ENCODE assay signal across 9 mouse cellular contexts in the genomic region with DNA sequence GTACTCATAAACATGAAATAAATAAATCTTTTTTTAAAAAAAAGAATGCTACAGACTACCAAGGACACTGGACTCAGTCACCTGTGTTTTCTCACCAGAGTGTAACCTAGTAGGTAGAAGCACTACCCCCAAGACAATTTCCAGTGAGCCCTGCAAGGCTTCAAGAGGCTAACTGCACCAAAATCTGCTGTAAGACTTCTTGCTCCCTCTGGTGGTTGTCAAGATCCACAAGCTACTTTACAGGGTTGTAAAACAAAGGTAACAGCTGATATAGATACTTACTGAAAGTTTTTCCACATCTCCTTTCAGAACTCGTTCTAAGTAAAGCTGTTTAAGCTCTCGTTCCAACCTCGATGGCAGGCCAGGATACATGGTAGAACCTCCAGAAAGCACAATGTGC. TPM values are rescaled to one million over a fixed set of nuclear protein-coding genes. Genes with fewer than 3 reads are reported as not detected.
DNase-seq lines count a peak whose midpoint lies in the region; ATAC-seq and TF ChIP-seq lines count a peak whose summit lies in the region.
"Had no signal": no experiment of that assay in that cellular context is flagged by ENCODE, and none has a peak within 500 bp of the region (broad histone marks: within the 10 kb centered on the region; RNA-seq: fewer than 3 reads in every experiment).

No protein-coding gene starts in this region.

- H3K36me3 ChIP-seq in kidney, adult 2 months (ENCODE audit: control insufficient read depth, insufficient read depth, low read length): peaks cover 5% of the 10 kb centered on the region; the same call in 1 of the 2 replicates

- no peak overlapping the region for H3K4me3 ChIP-seq in kidney, adult 2 months (ENCODE audit: insufficient read depth, low read depth, low read length)
- H3K4me3 ChIP-seq: limb, embryonic 12.5 days had no signal

- peak; percentile 38 for TF ChIP-seq CTCF in kidney, adult 2 months (conservative IDR thresholded peaks at IDR 0.05; ENCODE audit: insufficient read depth, insufficient read length, low read depth, low read length)

- DNase-seq in kidney, adult 2 months: peak; percentile 57
- no peak for DNase-seq in kidney, adult 18-20 months
- DNase-seq in CD4-positive, CD25-positive, alpha-beta regulatory T cell, adult 2 months (ENCODE audit: low read depth, low spot score): peak; percentile 70
- peak; percentile 63 for DNase-seq in ZHBTc4 (ENCODE audit: low read depth, low spot score)
- DNase-seq in left cerebral cortex, postnatal 14 days (ENCODE audit: low spot score in 2 of 2): peak; percentile 51 to 72
- DNase-seq in telencephalon, adult 2 months (ENCODE audit: low read depth, low spot score): peak; percentile 33
- no peak for DNase-seq in urinary bladder, adult 18-20 months (ENCODE audit: low spot score in 2 of 2)

- no peaks in the 10 kb centered on the region for H3K4me1 ChIP-seq in kidney, adult 2 months (ENCODE audit: control insufficient read depth, insufficient read depth, low read length)
- H3K4me1 ChIP-seq: limb, embryonic 12.5 days had no signal

- 0 out of 2 replicates have a peak, but pooled peaks have one; percentile 61 for ATAC-seq in erythroblast, adult 5-6 weeks (replicated peaks; ENCODE audit: low FRiP score, poor library complexity, severe bottlenecking)

- no peak for TF ChIP-seq POLR2A in kidney, adult 2 months (IDR thresholded peaks at IDR 0.05; ENCODE audit: low read depth, low read length)

- no peaks in the 10 kb centered on the region for H3K27me3 ChIP-seq in kidney, adult 2 months (replicated peaks; ENCODE audit: control insufficient read depth, insufficient read depth, low read length)
- H3K27me3 ChIP-seq: limb, embryonic 12.5 days had no signal

- 51% methylated on average over 3 of the region's 3 CpGs for WGBS in kidney, adult 2 months

- intact Hi-C loops in left cerebral cortex, postnatal 14 days (cut with DNase I): loop anchor here (2.0 kb wide), 1 partner anchor 241 kb away; no protein-coding TSS in a partner anchor

- H3K27ac ChIP-seq in kidney, adult 2 months (ENCODE audit: insufficient read depth, low read depth, low read length): no peak overlapping the region
- H3K27ac ChIP-seq: limb, embryonic 12.5 days had no signal

RNA-seq across cellular contexts. Expression of a gene that starts 40.5 kb away (rescaled TPM):
- polyA plus RNA-seq in kidney, adult 2 months (2012; rRNA removed): 25.3 and 38.8 TPM in 2 replicates
- 72.4 and 74.0 TPM in 2 replicates for total RNA-seq in erythroblast, adult 5-6 weeks (2015; ENCODE audit: low replicate concordance)
- 68.7 and 93.8 TPM in 2 replicates for total RNA-seq in erythroblast, adult 5-6 weeks (2017; ENCODE audit: low replicate concordance)
- 100 to 1,000 TPM; 293 to 298 TPM for total RNA-seq in left cerebral cortex, postnatal 14 days (2021)

Comparison
In these comparisons a context has a peak if more than half of its experiments do, and no peak if none do; other contexts are left out.
1. DNase-seq: peak in kidney, adult 2 months (single experiment), CD4-positive, CD25-positive, alpha-beta regulatory T cell, adult 2 months (single experiment), ZHBTc4 (single experiment), left cerebral cortex, postnatal 14 days (2 of 2) and telencephalon, adult 2 months (single experiment); none in kidney, adult 18-20 months (single experiment) and urinary bladder, adult 18-20 months (0 of 2).